ENCODE assay signal across 9 mouse cellular contexts in genomic region chr10:43172554-43172953, GRCm38 (mm10). TPM values are rescaled to one million over a fixed set of nuclear protein-coding genes. Genes with fewer than 3 reads are reported as not detected.
DNase-seq lines count a peak whose midpoint lies in the region; ATAC-seq and TF ChIP-seq lines count a peak whose summit lies in the region.
"Had no signal": no experiment of that assay in that cellular context is flagged by ENCODE, and none has a peak within 500 bp of the region (broad histone marks: within the 10 kb centered on the region; RNA-seq: fewer than 3 reads in every experiment).

No protein-coding gene starts in this region.

- peaks cover 68% of the 10 kb centered on the region for H3K27me3 ChIP-seq in kidney, embryonic 15.5 days
- no peaks in the 10 kb centered on the region; the same call in 1 of the 2 replicates for H3K27me3 ChIP-seq in kidney, adult 2 months (replicated peaks; ENCODE audit: control insufficient read depth, insufficient read depth, low read length)
- peaks cover 10% of the 10 kb centered on the region for H3K27me3 ChIP-seq in forebrain, embryonic 11.5 days (ENCODE audit: control insufficient read depth, insufficient read depth, low read length)
- peaks cover 8% of the 10 kb centered on the region for H3K27me3 ChIP-seq in limb, embryonic 11.5 days (ENCODE audit: control insufficient read depth, insufficient read depth, low read length)
- no peaks in the 10 kb centered on the region for H3K27me3 ChIP-seq in neural tube, embryonic 14.5 days (ENCODE audit: control insufficient read depth, insufficient read depth, low read length)

- H3K4me1 ChIP-seq in kidney, embryonic 15.5 days = peaks cover 36% of the 10 kb centered on the region
- H3K4me1 ChIP-seq in kidney, adult 2 months (ENCODE audit: control insufficient read depth, insufficient read depth, low read length) = no peaks in the 10 kb centered on the region
- H3K4me1 ChIP-seq in forebrain, embryonic 11.5 days (replicated peaks; ENCODE audit: control insufficient read depth, insufficient read depth, low read length) = peaks cover 8% of the 10 kb centered on the region; the same call in 1 of the 2 replicates
- peaks cover 18% of the 10 kb centered on the region for H3K4me1 ChIP-seq in limb, embryonic 11.5 days (ENCODE audit: control insufficient read depth, insufficient read depth, low read length)
- peaks cover 26% of the 10 kb centered on the region for H3K4me1 ChIP-seq in neural tube, embryonic 14.5 days (ENCODE audit: control insufficient read depth, insufficient read depth, low read length)

- ATAC-seq in kidney, embryonic 15.5 days (replicated peaks; ENCODE audit: low FRiP score) = no peak
- no peak for ATAC-seq in forebrain, embryonic 11.5 days (replicated peaks; ENCODE audit: low FRiP score)
- no peak for ATAC-seq in limb, embryonic 11.5 days (ENCODE audit: insufficient number of reproducible peaks, low FRiP score, low TSS enrichment, low read depth)
- ATAC-seq in neural tube, embryonic 14.5 days (ENCODE audit: low read depth) = no peak
- no peak for ATAC-seq in inflammation-experienced regulatory T-cells, adult 6 months

- TF ChIP-seq CTCF in kidney, adult 2 months (conservative IDR thresholded peaks at IDR 0.05; ENCODE audit: insufficient read depth, insufficient read length, low read depth, low read length) = no peak

- no peaks in the 10 kb centered on the region for H3K36me3 ChIP-seq in kidney, embryonic 15.5 days
- no peaks in the 10 kb centered on the region for H3K36me3 ChIP-seq in kidney, adult 2 months (ENCODE audit: control insufficient read depth, insufficient read depth, low read length)
- H3K36me3 ChIP-seq in forebrain, embryonic 11.5 days (ENCODE audit: control insufficient read depth, insufficient read depth, low read length) = no peaks in the 10 kb centered on the region
- H3K36me3 ChIP-seq in limb, embryonic 11.5 days (ENCODE audit: control insufficient read depth, insufficient read depth, low read length) = no peaks in the 10 kb centered on the region
- H3K36me3 ChIP-seq in neural tube, embryonic 14.5 days (ENCODE audit: control insufficient read depth, insufficient read depth, low read length) = no peaks in the 10 kb centered on the region

- no peak for DNase-seq in kidney, adult 2 months
- no peak for DNase-seq in forebrain, embryonic 11.5 days (ENCODE audit: low spot score)
- no peak for DNase-seq in limb, embryonic 11.5 days (ENCODE audit: low spot score)
- DNase-seq in gastrocnemius, postnatal 4 days (ENCODE audit: low spot score in 2 of 2) = no peak
- no peak for DNase-seq in frontal cortex, postnatal 10 days (ENCODE audit: low spot score in 2 of 2)
- DNase-seq: thymus, postnatal 14 days had no signal

- no peak for TF ChIP-seq POLR2A in kidney, adult 2 months (IDR thresholded peaks at IDR 0.05; ENCODE audit: low read depth, low read length)

- no peaks in the 10 kb centered on the region for H3K9me3 ChIP-seq in kidney, embryonic 15.5 days (replicated peaks)
- no peaks in the 10 kb centered on the region for H3K9me3 ChIP-seq in forebrain, embryonic 11.5 days (ENCODE audit: control insufficient read depth, low read length)
- H3K9me3 ChIP-seq in limb, embryonic 11.5 days (ENCODE audit: control insufficient read depth, low read length) = no peaks in the 10 kb centered on the region
- H3K9me3 ChIP-seq in neural tube, embryonic 14.5 days (ENCODE audit: control insufficient read depth, low read length) = no peaks in the 10 kb centered on the region

- peak overlapping the region; percentile 87 for H3K4me3 ChIP-seq in kidney, embryonic 15.5 days (replicated peaks)
- no peak overlapping the region for H3K4me3 ChIP-seq in kidney, adult 2 months (ENCODE audit: insufficient read depth, low read depth, low read length)
- H3K4me3 ChIP-seq in forebrain, embryonic 11.5 days (ENCODE audit: low read depth, low read length) = peak overlapping the region; percentile 87
- H3K4me3 ChIP-seq in limb, embryonic 11.5 days (ENCODE audit: low read depth, low read length) = peak overlapping the region; percentile 77
- H3K4me3 ChIP-seq in neural tube, embryonic 14.5 days (ENCODE audit: low read depth, low read length) = peak overlapping the region; percentile 84

- H3K4me2 ChIP-seq in kidney, embryonic 15.5 days = peak overlapping the region; percentile 98
- peak overlapping the region; percentile 93 for H3K4me2 ChIP-seq in forebrain, embryonic 11.5 days (ENCODE audit: low read depth, low read length, severe bottlenecking)
- peak overlapping the region; percentile 96 for H3K4me2 ChIP-seq in limb, embryonic 11.5 days (ENCODE audit: low read depth, severe bottlenecking)
- H3K4me2 ChIP-seq in neural tube, embryonic 14.5 days (ENCODE audit: low read depth, low read length) = peak overlapping the region; percentile 96

- no peak overlapping the region for H3K9ac ChIP-seq in kidney, embryonic 15.5 days
- H3K9ac ChIP-seq in forebrain, embryonic 11.5 days (ENCODE audit: low read length) = no peak overlapping the region; the same call in 1 of the 2 replicates
- H3K9ac ChIP-seq in limb, embryonic 11.5 days (ENCODE audit: low read length) = no peak overlapping the region; the same call in 1 of the 2 replicates
- H3K9ac ChIP-seq in neural tube, embryonic 14.5 days (replicated peaks; ENCODE audit: low read depth, low read length) = peak overlapping the region; percentile 83

- 0 out of 2 replicates have a peak overlapping the region, but pooled peaks have one; percentile 23 for H3K27ac ChIP-seq in kidney, embryonic 15.5 days
- H3K27ac ChIP-seq in kidney, adult 2 months (ENCODE audit: insufficient read depth, low read depth, low read length) = no peak overlapping the region
- H3K27ac ChIP-seq in forebrain, embryonic 11.5 days (ENCODE audit: low read depth, low read length) = no peak overlapping the region
- H3K27ac ChIP-seq in limb, embryonic 11.5 days (replicated peaks; ENCODE audit: low read depth, low read length) = no peak overlapping the region
- no peak overlapping the region for H3K27ac ChIP-seq in neural tube, embryonic 14.5 days (ENCODE audit: low read depth, low read length)

- 4% methylated on average over 8 of the region's 8 CpGs for WGBS in kidney, embryonic 15.5 days
- WGBS in kidney, adult 2 months = 18% methylated on average over 8 of the region's 8 CpGs
- WGBS in forebrain, embryonic 11.5 days = 4% methylated on average over 8 of the region's 8 CpGs
- 3% methylated on average over 8 of the region's 8 CpGs for WGBS in limb, embryonic 11.5 days
- 4% methylated on average over 8 of the region's 8 CpGs for WGBS in neural tube, embryonic 14.5 days

RNA-seq across cellular contexts. Expression of gene Sobp, which starts 1.8 kb away (rescaled TPM):
- polyA plus RNA-seq in kidney, embryonic 15.5 days (2015; fragmentation: Nextera tagmentation; extraction: Ambion mirVana) = 2.1 TPM in 2 replicates
- 0.30 and 0.33 TPM in 2 replicates for polyA plus RNA-seq in kidney, adult 2 months (2012; rRNA removed)
- polyA plus RNA-seq in forebrain, embryonic 11.5 days (2014; fragmentation: Nextera tagmentation; extraction: Ambion mirVana) = 5.5 and 5.7 TPM in 2 replicates
- polyA plus RNA-seq in limb, embryonic 11.5 days (2014; fragmentation: Nextera tagmentation; extraction: Ambion mirVana) = 3.2 and 3.9 TPM in 2 replicates
- polyA plus RNA-seq in neural tube, embryonic 14.5 days (2014; fragmentation: Nextera tagmentation; extraction: Ambion mirVana) = 12.3 and 17.0 TPM in 2 replicates
- polyA plus RNA-seq in inflammation-experienced regulatory T-cells, adult 6 months (2017; shearing (Covaris generic)) = not detected
- total RNA-seq in gastrocnemius, postnatal 4 days (2021) = 10 to 100 TPM; 21.5 to 25.4 TPM

RNA-seq across cellular contexts. Expression of gene 9030612E09Rik, which starts 1.9 kb away (rescaled TPM):
- polyA plus RNA-seq in kidney, embryonic 15.5 days (2015; fragmentation: Nextera tagmentation; extraction: Ambion mirVana) = 0.71 and 0.96 TPM in 2 replicates
- 0.12 and 0.14 TPM in 2 replicates for polyA plus RNA-seq in kidney, adult 2 months (2012; rRNA removed)
- polyA plus RNA-seq in forebrain, embryonic 11.5 days (2014; fragmentation: Nextera tagmentation; extraction: Ambion mirVana) = 1.3 and 1.7 TPM in 2 replicates
- polyA plus RNA-seq in limb, embryonic 11.5 days (2014; fragmentation: Nextera tagmentation; extraction: Ambion mirVana) = 0.98 and 1.4 TPM in 2 replicates
- 1.7 and 2.4 TPM in 2 replicates for polyA plus RNA-seq in neural tube, embryonic 14.5 days (2014; fragmentation: Nextera tagmentation; extraction: Ambion mirVana)
- not detected for polyA plus RNA-seq in inflammation-experienced regulatory T-cells, adult 6 months (2017; shearing (Covaris generic))
- total RNA-seq in gastrocnemius, postnatal 4 days (2021) = 1 to 10 TPM; 1.9 to 2.4 TPM

RNA-seq across cellular contexts. Expression of gene Pdss2, which starts 48.7 kb away (rescaled TPM):
- 14.5 and 15.3 TPM in 2 replicates for polyA plus RNA-seq in kidney, embryonic 15.5 days (2015; fragmentation: Nextera tagmentation; extraction: Ambion mirVana)
- 16.8 and 18.1 TPM in 2 replicates for polyA plus RNA-seq in kidney, adult 2 months (2012; rRNA removed)
- polyA plus RNA-seq in forebrain, embryonic 11.5 days (2014; fragmentation: Nextera tagmentation; extraction: Ambion mirVana) = 15.1 and 16.0 TPM in 2 replicates
- polyA plus RNA-seq in limb, embryonic 11.5 days (2014; fragmentation: Nextera tagmentation; extraction: Ambion mirVana) = 12.5 and 13.4 TPM in 2 replicates
- 14.4 and 17.3 TPM in 2 replicates for polyA plus RNA-seq in neural tube, embryonic 14.5 days (2014; fragmentation: Nextera tagmentation; extraction: Ambion mirVana)
- 10 to 100 TPM in 1 of 3 experiments, 1 to 10 TPM in 2; 7.2 to 10.9 (median 9.5) TPM for polyA plus RNA-seq in inflammation-experienced regulatory T-cells, adult 6 months (2017; shearing (Covaris generic))
- 10 to 100 TPM; 17.6 to 20.5 TPM for total RNA-seq in gastrocnemius, postnatal 4 days (2021)
